Mouse (Mus musculus) stomach, embryonic 16.5 days (tissue): ENCODE data around the gene Diablo. TPM values are rescaled to one million over a fixed set of nuclear protein-coding genes. Genes with fewer than 3 reads are reported as not detected.
A peak's percentile ranks its signal among the peaks of the same experiment; 100 is the strongest.

Experiments used
- ATAC-seq: fragments of 200-750 bp; cut with Nextera tagmentation; 2 replicates; pipeline ENCODE4 v1.8.0; 2017; ENCODE audit warnings: moderate number of reproducible peaks, moderate TSS enrichment; ENCODE audit not compliant: insufficient read depth, low FRiP score
- H3K27ac ChIP-seq: fragments of 300-500 bp; sonication (generic); 2 replicates; pipeline ENCODE4 v1.5.1; 2014; ENCODE audit warnings: low read length
- H3K27me3 ChIP-seq: fragments of 300-500 bp; sonication (generic); 2 replicates; pipeline ENCODE4 v1.6.1; 2014; ENCODE audit warnings: low read length, control low read depth, mixed read lengths; ENCODE audit not compliant: control insufficient read depth, insufficient read depth
- H3K36me3 ChIP-seq: fragments of 300-500 bp; sonication (generic); 2 replicates; pipeline ENCODE4 v1.6.1; 2014; ENCODE audit warnings: low read length; ENCODE audit not compliant: control insufficient read depth, insufficient read depth
- H3K4me1 ChIP-seq: fragments of 300-500 bp; sonication (generic); 2 replicates; pipeline ENCODE4 v1.6.1; 2014; ENCODE audit warnings: low read length, control low read depth, mixed read lengths; ENCODE audit not compliant: control insufficient read depth, insufficient read depth
- H3K4me2 ChIP-seq: fragments of 300-500 bp; sonication (generic); 2 replicates; pipeline ENCODE4 v1.6.1; 2014; ENCODE audit warnings: low read depth, low read length, mixed read lengths
- H3K4me3 ChIP-seq: fragments of 300-500 bp; sonication (generic); replicated peaks from 2 replicates; pipeline ENCODE4 v1.5.1; 2014; ENCODE audit warnings: mild to moderate bottlenecking, low read length
- H3K9ac ChIP-seq: fragments of 300-500 bp; sonication (generic); 2 replicates; pipeline ENCODE4 v1.6.1; 2014; ENCODE audit warnings: low read length
- H3K9me3 ChIP-seq: fragments of 300-500 bp; sonication (generic); replicated peaks from 2 replicates; pipeline ENCODE4 v1.6.1; 2016; ENCODE audit warnings: low read length, control low read depth; ENCODE audit not compliant: control insufficient read depth
- WGBS: fragments of 180-500 bp; shearing (Covaris S2); extraction: QIAGEN DNeasy Blood & Tissue Kit; methylation state at CpG from one replicate; pipeline ENCODE4 v1.1.7; 2014; 5-methylcytosine and 5-hydroxymethylcytosine counted together
- microRNA-seq: library from miRNA; unstranded; fragments of <30 nt; microRNA quantifications from one replicate; pipeline ENCODE4, GENCODE M21; 2016
- polyA plus RNA-seq: library from polyadenylated mRNA; unstranded; fragments of >200 nt; fragmentation: Nextera tagmentation; extraction: Ambion mirVana; gene quantifications from 2 replicates; pipeline ENCODE4 v1.2.1, GENCODE M21; 2015

Gene Diablo
- polyA plus RNA-seq, 1 experiment from 2014 or later, result 94.8 TPM

- no peak for ATAC-seq
- Histone ChIP-seq H3K4me1 (no peaks in the 10 kb centered on the region), H3K27me3 (no peaks in the 10 kb centered on the region), H3K4me2 (no peak overlapping the region), H3K9me3 (no peaks in the 10 kb centered on the region), H3K9ac (no peak overlapping the region), H3K27ac (no peak overlapping the region), H3K36me3 (no peaks in the 10 kb centered on the region), H3K4me3 (no peak overlapping the region)
- 74% methylated on average over 11 of the region's 11 CpGs for WGBS
Measured at GRCm38 (mm10) chr5:123487659-123488395, 36.1 kb downstream of the Diablo start.

DNA sequence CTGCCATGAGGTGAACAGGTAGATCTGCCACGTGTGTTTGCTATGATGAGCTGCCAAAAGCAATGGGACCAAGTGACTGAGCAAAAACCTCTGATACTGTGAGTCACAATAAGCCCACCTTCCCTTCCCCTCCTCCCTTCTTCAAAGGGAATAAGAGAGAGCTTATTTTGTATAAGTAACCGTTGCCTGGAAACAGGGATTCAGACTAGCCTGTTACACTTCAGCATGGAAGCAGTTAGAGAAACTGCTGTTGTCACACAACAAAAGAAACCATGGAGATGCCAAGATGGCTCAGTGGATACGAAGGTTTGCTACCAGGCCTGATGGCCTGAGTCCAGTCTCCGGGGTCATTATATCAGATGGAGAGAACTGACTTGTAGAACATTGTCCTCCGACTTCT is 50.2 kb downstream of the Diablo start:
- Histone ChIP-seq H3K27me3 (no peaks in the 10 kb centered on the region), H3K36me3 (no peaks in the 10 kb centered on the region), H3K9me3 (no peaks in the 10 kb centered on the region), H3K4me2 (no peak overlapping the region), H3K27ac (no peak overlapping the region), H3K9ac (no peak overlapping the region), H3K4me3 (no peak overlapping the region), H3K4me1 (no peaks in the 10 kb centered on the region)
- 76% methylated on average over 5 of the region's 5 CpGs for WGBS
- ATAC-seq, result no peak

- Histone ChIP-seq H3K36me3 (no peaks in the 10 kb centered on the region), H3K4me3 (peak overlapping the region; percentile 12)
- WGBS, result 9% methylated on average over 10 of the region's 10 CpGs
Measured at GRCm38 (mm10) chr5:123470784-123471400, 53.1 kb downstream of the Diablo start.

DNA sequence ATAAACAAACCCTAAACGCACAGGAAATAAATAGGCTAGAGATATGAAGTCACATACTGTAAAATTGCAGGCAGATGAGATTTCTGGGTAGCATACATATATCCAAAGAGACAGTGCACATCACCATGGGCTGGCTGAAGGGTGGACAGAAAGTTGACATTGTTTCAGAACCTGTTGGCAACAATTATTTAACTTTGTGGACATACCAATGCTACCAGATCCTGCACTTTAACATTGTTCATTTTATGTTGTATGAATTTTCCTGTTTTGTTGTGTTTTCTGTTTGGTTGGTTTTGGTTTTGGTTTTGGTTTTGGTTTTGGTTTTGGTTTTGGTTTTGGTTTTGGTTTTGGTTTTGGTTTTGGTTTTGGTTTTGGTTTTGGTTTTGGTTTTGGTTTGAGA is 59.3 kb downstream of the Diablo start:
- WGBS, result 82% methylated on average over 1 of the region's 1 CpGs
- no peaks in the 10 kb centered on the region for H3K36me3 ChIP-seq
- no peak overlapping the region for H3K9ac ChIP-seq
- no peak overlapping the region for H3K27ac ChIP-seq
- H3K4me1 ChIP-seq, result no peaks in the 10 kb centered on the region
- H3K4me2 ChIP-seq, result no peak overlapping the region
- no peaks in the 10 kb centered on the region for H3K27me3 ChIP-seq
- ATAC-seq, result no peak
- no peaks in the 10 kb centered on the region for H3K9me3 ChIP-seq
- H3K4me3 ChIP-seq, result no peak overlapping the region

More at GRCm38 (mm10) chr5:123470784-123471400, 53.1 kb downstream of the Diablo start:
- H3K9me3 ChIP-seq, result no peaks in the 10 kb centered on the region
- no peak for ATAC-seq
- H3K4me1 ChIP-seq, result no peaks in the 10 kb centered on the region
- peak overlapping the region; percentile 41 for H3K4me2 ChIP-seq
- no peaks in the 10 kb centered on the region for H3K27me3 ChIP-seq
- H3K27ac ChIP-seq, result no peak overlapping the region
- peak overlapping the region; percentile 13; the same call in 1 of the 2 replicates for H3K9ac ChIP-seq

DNA sequence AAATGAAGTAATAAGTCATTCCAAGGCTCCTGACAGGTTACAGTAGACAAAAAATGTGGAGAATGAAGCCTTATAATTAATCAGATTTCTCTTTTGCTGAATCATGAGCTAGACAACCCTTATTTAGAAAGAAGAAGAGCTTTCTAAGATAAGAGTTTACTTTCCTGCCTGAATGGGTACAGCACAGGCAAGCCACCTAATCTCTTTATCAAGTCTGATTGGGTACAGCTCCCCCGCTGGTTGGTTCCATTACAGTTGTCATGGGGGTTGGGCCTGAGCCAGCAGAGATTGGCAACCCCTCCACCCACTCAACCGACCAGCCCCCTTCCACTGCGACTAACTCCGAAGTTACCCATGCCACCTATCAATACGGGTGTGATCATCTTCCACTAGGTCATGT is 62.6 kb downstream of the Diablo start:
- Histone ChIP-seq H3K9me3 (no peaks in the 10 kb centered on the region), H3K4me1 (no peaks in the 10 kb centered on the region), H3K27ac (no peak overlapping the region), H3K9ac (no peak overlapping the region), H3K36me3 (no peaks in the 10 kb centered on the region), H3K4me2 (no peak overlapping the region), H3K27me3 (no peaks in the 10 kb centered on the region), H3K4me3 (no peak overlapping the region)
- WGBS, result 61% methylated on average over 5 of the region's 5 CpGs
- ATAC-seq, result no peak

Small RNA genes within 50 kb of the gene (microRNA-seq; reads per million reads assigned to microRNA genes)
- 0.66 reads per million for gene Mir7647

Other genes with a start within 250 kb of the Diablo start
- gene Bcl7a, start 180.3 kb downstream of the Diablo start, polyA plus RNA-seq, result 18.7 and 20.4 TPM in 2 replicates
- gene Mlxip, start 129.4 kb downstream of the Diablo start, polyA plus RNA-seq, result 17.3 and 17.4 TPM in 2 replicates
- gene Lrrc43, start 34.9 kb downstream of the Diablo start, polyA plus RNA-seq, result not detected in 2 replicates
- not detected in 2 replicates for gene Il31, start 34.7 kb downstream of the Diablo start, polyA plus RNA-seq
- 0.19 and 0.90 TPM in 2 replicates for gene B3gnt4, start 13.7 kb downstream of the Diablo start, polyA plus RNA-seq
- gene Gm49027, start 1.3 kb upstream of the Diablo start, polyA plus RNA-seq, result 3.3 and 4.2 TPM in 2 replicates
- gene Vps33a, start 48.9 kb upstream of the Diablo start, polyA plus RNA-seq, result 24.8 and 25.0 TPM in 2 replicates
- 40.6 and 46.1 TPM in 2 replicates for gene Clip1, start 160.4 kb upstream of the Diablo start, polyA plus RNA-seq
- gene Zcchc8, start 196.9 kb upstream of the Diablo start, polyA plus RNA-seq, result 61.1 and 64.5 TPM in 2 replicates
- gene Rsrc2, start 225.2 kb upstream of the Diablo start, polyA plus RNA-seq, result 105 and 106 TPM in 2 replicates
- 23.6 and 31.0 TPM in 2 replicates for gene Kntc1, start 225.5 kb upstream of the Diablo start, polyA plus RNA-seq